Mouse (Mus musculus) midbrain, embryonic 12.5 days (tissue): ENCODE measurements around the gene Ccnt1. TPM values are rescaled to one million over a fixed set of nuclear protein-coding genes. Genes with fewer than 3 reads are reported as not detected.
"Not testable (repeated sequence)": the region's sequence is repeated elsewhere in the genome, so short reads cannot be mapped to it uniquely, and the experiment has no call there.

ENCODE experiments used
- ATAC-seq: fragments of 200-750 bp; cut with Nextera tagmentation; 2 replicates; pipeline ENCODE4 v1.8.0; 2017; ENCODE audit warnings: low read depth, moderate TSS enrichment, moderate library complexity; ENCODE audit not compliant: low FRiP score
- H3K27ac ChIP-seq: fragments of 300-500 bp; sonication (generic); replicated peaks from 2 replicates; pipeline ENCODE4 v1.5.1; 2016; ENCODE audit warnings: mild to moderate bottlenecking
- H3K27me3 ChIP-seq: fragments of 300-500 bp; sonication (generic); 2 replicates; pipeline ENCODE4 v1.6.1; 2016; ENCODE audit warnings: mild to moderate bottlenecking
- H3K36me3 ChIP-seq: fragments of 300-500 bp; sonication (generic); 2 replicates; pipeline ENCODE4 v1.6.1; 2016
- H3K4me1 ChIP-seq: fragments of 300-500 bp; sonication (generic); 2 replicates; pipeline ENCODE4 v1.6.1; 2016
- H3K4me2 ChIP-seq: fragments of 300-500 bp; sonication (generic); replicated peaks from 2 replicates; pipeline ENCODE4 v1.6.1; 2016; ENCODE audit warnings: mild to moderate bottlenecking, moderate library complexity
- H3K4me3 ChIP-seq: fragments of 300-500 bp; sonication (generic); 2 replicates; pipeline ENCODE4 v1.5.1; 2016; ENCODE audit warnings: mild to moderate bottlenecking
- H3K9ac ChIP-seq: fragments of 300-500 bp; sonication (generic); replicated peaks from 2 replicates; pipeline ENCODE4 v1.6.1; 2016; ENCODE audit warnings: mild to moderate bottlenecking, moderate library complexity
- H3K9me3 ChIP-seq: fragments of 300-500 bp; sonication (generic); 2 replicates; pipeline ENCODE4 v1.6.1; 2016; ENCODE audit warnings: mild to moderate bottlenecking
- WGBS: fragments of 180-500 bp; shearing (Covaris S2); methylation state at CpG from one replicate; pipeline ENCODE4 v1.1.7; 2016; 5-methylcytosine and 5-hydroxymethylcytosine counted together
- polyA plus RNA-seq: library from polyadenylated mRNA; unstranded; fragments of >200 nt; fragmentation: Nextera tagmentation; extraction: Ambion mirVana; gene quantifications from 2 replicates; pipeline ENCODE4 v1.2.1, GENCODE M21; 2016

The Ccnt1 gene
- polyA plus RNA-seq, 1 experiment from 2014 or later = 63.3 TPM

- 92% methylated on average over 8 of the region's 8 CpGs for whole genome bisulfite sequencing
- Histone ChIP-seq H3K4me2 (no peak overlapping the region), H3K9me3 (no peaks in the 10 kb centered on the region), H3K4me3 (no peak overlapping the region), H3K36me3 (peaks cover 17% of the 10 kb centered on the region), H3K9ac (no peak overlapping the region), H3K27ac (no peak overlapping the region), H3K4me1 (peaks cover 13% of the 10 kb centered on the region), H3K27me3 (no peaks in the 10 kb centered on the region)
- no peak for ATAC-seq
Measured at GRCm38 (mm10) chr15:98536828-98537510, 33.8 kb downstream of the Ccnt1 start.

- Histone ChIP-seq H3K36me3 (peaks cover 17% of the 10 kb centered on the region), H3K27ac (no peak overlapping the region), H3K9ac (no peak overlapping the region), H3K4me2 (no peak overlapping the region), H3K4me1 (peaks cover 19% of the 10 kb centered on the region), H3K4me3 (no peak overlapping the region), H3K27me3 (no peaks in the 10 kb centered on the region), H3K9me3 (no peaks in the 10 kb centered on the region)
- ATAC-seq = no peak
- WGBS = 89% methylated on average over 4 of the region's 4 CpGs
Measured at GRCm38 (mm10) chr15:98535921-98536320, 34.8 kb downstream of the Ccnt1 start.

- Histone ChIP-seq H3K36me3 (peaks cover 30% of the 10 kb centered on the region), H3K9ac (peak within 1 kb of the TSS; percentile 95), H3K27ac (peak within 1 kb of the TSS; percentile 99), H3K4me1 (peaks cover 19% of the 10 kb centered on the region), H3K27me3 (no peaks in the 10 kb centered on the region), H3K4me2 (peak within 1 kb of the TSS; percentile 91), H3K4me3 (peak within 1 kb of the TSS; percentile 88), H3K9me3 (no peaks in the 10 kb centered on the region)
- under 1% methylated on average over 69 of the region's 70 CpGs for WGBS
- peak; percentile 100 for ATAC-seq
Measured at GRCm38 (mm10) chr15:98533881-98534627, 36.7 kb downstream of the Ccnt1 start, which contains the start of gene Kansl2. Kansl2 (minus strand) TSS chr15:98534264.

- ATAC-seq = no peak
- Histone ChIP-seq H3K9ac (peak overlapping the region; percentile 95), H3K27ac (no peak overlapping the region), H3K9me3 (no peaks in the 10 kb centered on the region), H3K36me3 (peaks cover 39% of the 10 kb centered on the region), H3K27me3 (no peaks in the 10 kb centered on the region), H3K4me1 (peaks cover 19% of the 10 kb centered on the region), H3K4me3 (peak overlapping the region; percentile 88), H3K4me2 (peak overlapping the region; percentile 91)
- WGBS = under 1% methylated on average over 18 of the region's 18 CpGs
Measured at GRCm38 (mm10) chr15:98533035-98533531, 37.6 kb downstream of the Ccnt1 start.

GRCm38 (mm10) chr15:98532281-98532680 is 38.4 kb downstream of the Ccnt1 start:
- no peak overlapping the region for H3K27ac ChIP-seq
- H3K4me2 ChIP-seq = peak overlapping the region; percentile 91
- H3K4me1 ChIP-seq = peaks cover 19% of the 10 kb centered on the region
- H3K4me3 ChIP-seq = peak overlapping the region; percentile 88
- H3K36me3 ChIP-seq = peaks cover 47% of the 10 kb centered on the region
- WGBS = 42% methylated on average over 5 of the region's 5 CpGs
- no peak for ATAC-seq
- no peaks in the 10 kb centered on the region for H3K27me3 ChIP-seq
- peak overlapping the region; percentile 95; the same call in 1 of the 2 replicates for H3K9ac ChIP-seq
- H3K9me3 ChIP-seq = no peaks in the 10 kb centered on the region

- H3K4me3 ChIP-seq = no peak overlapping the region
- ATAC-seq = no peak
- no peak overlapping the region for H3K9ac ChIP-seq
- no peak overlapping the region for H3K4me2 ChIP-seq
- peaks cover 16% of the 10 kb centered on the region for H3K4me1 ChIP-seq
- WGBS = 91% methylated on average over 5 of the region's 5 CpGs
- no peaks in the 10 kb centered on the region for H3K9me3 ChIP-seq
- peaks cover 85% of the 10 kb centered on the region for H3K36me3 ChIP-seq
- H3K27ac ChIP-seq = no peak overlapping the region
- no peaks in the 10 kb centered on the region for H3K27me3 ChIP-seq
Measured at GRCm38 (mm10) chr15:98528066-98528563, 42.6 kb downstream of the Ccnt1 start.

GRCm38 (mm10) chr15:98527056-98527771 is 43.5 kb downstream of the Ccnt1 start:
- no peak for ATAC-seq
- Histone ChIP-seq H3K9me3 (no peaks in the 10 kb centered on the region), H3K4me2 (no peak overlapping the region), H3K36me3 (peaks cover 94% of the 10 kb centered on the region), H3K9ac (no peak overlapping the region), H3K4me1 (peaks cover 9% of the 10 kb centered on the region), H3K27ac (no peak overlapping the region), H3K27me3 (no peaks in the 10 kb centered on the region), H3K4me3 (no peak overlapping the region)
- WGBS = 96% methylated on average over 5 of the region's 5 CpGs

GRCm38 (mm10) chr15:98526057-98526456 is 44.7 kb downstream of the Ccnt1 start:
- Histone ChIP-seq H3K4me1 (no peaks in the 10 kb centered on the region; the same call in 1 of the 2 replicates), H3K27ac (no peak overlapping the region), H3K9ac (no peak overlapping the region), H3K4me2 (no peak overlapping the region), H3K9me3 (no peaks in the 10 kb centered on the region), H3K36me3 (peaks cover 97% of the 10 kb centered on the region), H3K27me3 (no peaks in the 10 kb centered on the region), H3K4me3 (no peak overlapping the region)
- ATAC-seq = no peak
- 82% methylated on average over 5 of the region's 5 CpGs for WGBS

GRCm38 (mm10) chr15:98521245-98521644 is 49.5 kb downstream of the Ccnt1 start:
- H3K27ac ChIP-seq = no peak overlapping the region

GRCm38 (mm10) chr15:98517380-98518355 is 53.1 kb downstream of the Ccnt1 start:
- WGBS = 73% methylated on average over 16 of the region's 16 CpGs

More at GRCm38 (mm10) chr15:98521245-98521644, 49.5 kb downstream of the Ccnt1 start:
- Histone ChIP-seq H3K4me1 (no peaks in the 10 kb centered on the region), H3K27me3 (no peaks in the 10 kb centered on the region), H3K4me3 (no peak overlapping the region), H3K9me3 (no peaks in the 10 kb centered on the region), H3K36me3 (peaks cover 79% of the 10 kb centered on the region), H3K4me2 (no peak overlapping the region), H3K9ac (0 out of 2 replicates have a peak overlapping the region, but pooled peaks have one; percentile 8)
- ATAC-seq = no peak
- 96% methylated on average over 3 of the region's 3 CpGs for WGBS

GRCm38 (mm10) chr15:98514845-98515244 is 55.9 kb downstream of the Ccnt1 start:
- not testable (repeated sequence) for H3K4me1 ChIP-seq, H3K4me3 ChIP-seq, H3K9me3 ChIP-seq, H3K27ac ChIP-seq, H3K4me2 ChIP-seq, H3K9ac ChIP-seq, H3K27me3 ChIP-seq, ATAC-seq
- H3K36me3 ChIP-seq = peaks cover 17% of the 10 kb centered on the region
- 91% methylated on average over 2 of the region's 2 CpGs for WGBS

More at GRCm38 (mm10) chr15:98517380-98518355, 53.1 kb downstream of the Ccnt1 start:
- H3K27me3 ChIP-seq = no peaks in the 10 kb centered on the region
- no peak for ATAC-seq
- no peaks in the 10 kb centered on the region for H3K4me1 ChIP-seq
- H3K4me2 ChIP-seq = no peak overlapping the region
- no peak overlapping the region for H3K27ac ChIP-seq
- no peak overlapping the region for H3K4me3 ChIP-seq
- H3K9ac ChIP-seq = no peak overlapping the region
- H3K9me3 ChIP-seq = no peaks in the 10 kb centered on the region
- peaks cover 46% of the 10 kb centered on the region for H3K36me3 ChIP-seq
